Comparison of ENCODE assay signal across 20 mouse cellular contexts in genomic region chr6:54179056-54179873, GRCm38 (mm10).
DNase-seq lines count a peak whose midpoint lies in the region; ATAC-seq and TF ChIP-seq lines count a peak whose summit lies in the region.
"Had no signal": no experiment of that assay in that cellular context is flagged by ENCODE, and none has a peak within 500 bp of the region (broad histone marks: within the 10 kb centered on the region; RNA-seq: fewer than 3 reads in every experiment).

No protein-coding gene starts in this region.

- H3K4me3 ChIP-seq in lung, embryonic 16.5 days (ENCODE audit: low read length) = no peak overlapping the region
- H3K4me3 ChIP-seq in lung, postnatal 0 days (ENCODE audit: low read depth, low read length) = no peak overlapping the region
- H3K4me3 ChIP-seq in liver, embryonic 13.5 days (replicated peaks) = no peak overlapping the region
- H3K4me3 ChIP-seq in stomach, embryonic 16.5 days (replicated peaks; ENCODE audit: low read length) = no peak overlapping the region
- H3K4me3 ChIP-seq: neural tube, embryonic 12.5 days had no signal

- peak; percentile 20; the same call in 1 of the 2 replicates for ATAC-seq in lung, embryonic 16.5 days (ENCODE audit: low read depth)
- ATAC-seq in lung, postnatal 0 days = no peak; the same call in 1 of the 2 replicates
- peak; percentile 7; the same call in 1 of the 2 replicates for ATAC-seq in granulocyte monocyte progenitor cell, adult 5-6 weeks (replicated peaks; ENCODE audit: poor library complexity, severe bottlenecking)
- ATAC-seq in liver, embryonic 13.5 days (ENCODE audit: low read depth) = peak; percentile 79
- ATAC-seq in stomach, embryonic 16.5 days (ENCODE audit: insufficient read depth, low FRiP score) = peak; percentile 88
- no peak for ATAC-seq in megakaryocyte-erythroid progenitor cell, adult 5-6 weeks (replicated peaks; ENCODE audit: low FRiP score, low TSS enrichment, poor library complexity, severe bottlenecking)
- ATAC-seq: activated CD4-positive, CD25-positive, alpha-beta regulatory T cell, adult 4 months; Patski had no signal

- no peak overlapping the region for H3K4me2 ChIP-seq in lung, embryonic 16.5 days (ENCODE audit: low read depth, low read length)
- H3K4me2 ChIP-seq in lung, postnatal 0 days (replicated peaks; ENCODE audit: low read depth, low read length) = no peak overlapping the region
- no peak overlapping the region for H3K4me2 ChIP-seq in liver, embryonic 13.5 days
- H3K4me2 ChIP-seq in stomach, embryonic 16.5 days (ENCODE audit: low read depth, low read length) = no peak overlapping the region
- H3K4me2 ChIP-seq: heart, embryonic 11.5 days; hindbrain, embryonic 14.5 days; neural tube, embryonic 12.5 days had no signal

- no peaks in the 10 kb centered on the region for H3K9me3 ChIP-seq in lung, embryonic 16.5 days (ENCODE audit: control insufficient read depth, low read length)
- H3K9me3 ChIP-seq in lung, postnatal 0 days (ENCODE audit: low read length) = no peaks in the 10 kb centered on the region
- H3K9me3 ChIP-seq in liver, embryonic 13.5 days (replicated peaks) = no peaks in the 10 kb centered on the region
- H3K9me3 ChIP-seq in stomach, embryonic 16.5 days (replicated peaks; ENCODE audit: control insufficient read depth, low read length) = no peaks in the 10 kb centered on the region
- H3K9me3 ChIP-seq: neural tube, embryonic 12.5 days had no signal

- no peak for TF ChIP-seq CTCF in lung, postnatal 0 days (IDR thresholded peaks at IDR 0.05)

- no peak for TF ChIP-seq EP300 in lung, postnatal 0 days (IDR thresholded peaks at IDR 0.05)

- H3K27ac ChIP-seq in lung, embryonic 16.5 days (ENCODE audit: low read length) = no peak overlapping the region
- no peak overlapping the region for H3K27ac ChIP-seq in lung, postnatal 0 days (ENCODE audit: low read length)
- no peak overlapping the region for H3K27ac ChIP-seq in liver, embryonic 13.5 days
- H3K27ac ChIP-seq in stomach, embryonic 16.5 days (ENCODE audit: low read length) = peak overlapping the region; percentile 64
- H3K27ac ChIP-seq: hindbrain, embryonic 14.5 days; neural tube, embryonic 12.5 days had no signal

- H3K36me3 ChIP-seq in lung, embryonic 16.5 days (ENCODE audit: control insufficient read depth, insufficient read depth, low read length) = no peaks in the 10 kb centered on the region
- H3K36me3 ChIP-seq in lung, postnatal 0 days (ENCODE audit: insufficient read depth, low read length) = no peaks in the 10 kb centered on the region
- H3K36me3 ChIP-seq in liver, embryonic 13.5 days = no peaks in the 10 kb centered on the region
- no peaks in the 10 kb centered on the region for H3K36me3 ChIP-seq in stomach, embryonic 16.5 days (ENCODE audit: control insufficient read depth, insufficient read depth, low read length)
- H3K36me3 ChIP-seq: neural tube, embryonic 12.5 days had no signal

- DNase-seq in lung, postnatal 0 days (ENCODE audit: low spot score) = no peak
- no peak for DNase-seq in liver, embryonic 13.5 days
- DNase-seq in urinary bladder, adult 2 months (ENCODE audit: low spot score) = no peak
- DNase-seq: adrenal gland, postnatal 25 days; cerebellum, adult 9-10 months; heart, postnatal 14 days; kidney, adult 8-10 months; kidney, postnatal 25 days; layer of hippocampus, adult 9-11 months; right cerebral cortex, postnatal 25 days; thymus, adult 18-20 months had no signal

- H3K9ac ChIP-seq in lung, embryonic 16.5 days (ENCODE audit: low read length) = no peak overlapping the region
- H3K9ac ChIP-seq in lung, postnatal 0 days (replicated peaks; ENCODE audit: low read depth) = no peak overlapping the region
- no peak overlapping the region for H3K9ac ChIP-seq in liver, embryonic 13.5 days
- H3K9ac ChIP-seq in stomach, embryonic 16.5 days (ENCODE audit: low read length) = no peak overlapping the region
- H3K9ac ChIP-seq: hindbrain, embryonic 14.5 days; neural tube, embryonic 12.5 days had no signal

- WGBS in lung, embryonic 16.5 days = 76% methylated on average over 1 of the region's 1 CpGs
- WGBS in lung, postnatal 0 days = 82% methylated on average over 1 of the region's 1 CpGs
- WGBS in liver, embryonic 13.5 days (ENCODE audit: insufficient replicate concordance) = 50% methylated on average over 1 of the region's 1 CpGs
- 50% methylated on average over 1 of the region's 1 CpGs for WGBS in stomach, embryonic 16.5 days

- H3K4me1 ChIP-seq in lung, embryonic 16.5 days (replicated peaks; ENCODE audit: control insufficient read depth, insufficient read depth, low read length) = no peaks in the 10 kb centered on the region
- no peaks in the 10 kb centered on the region for H3K4me1 ChIP-seq in lung, postnatal 0 days (ENCODE audit: insufficient read depth, low read depth, low read length)
- peaks cover 10% of the 10 kb centered on the region for H3K4me1 ChIP-seq in liver, embryonic 13.5 days (replicated peaks)
- H3K4me1 ChIP-seq in stomach, embryonic 16.5 days (ENCODE audit: control insufficient read depth, insufficient read depth, low read length) = no peaks in the 10 kb centered on the region

- H3K27me3 ChIP-seq in lung, embryonic 16.5 days (ENCODE audit: control insufficient read depth, insufficient read depth, low read depth, low read length) = no peaks in the 10 kb centered on the region
- H3K27me3 ChIP-seq in lung, postnatal 0 days (replicated peaks; ENCODE audit: insufficient read depth, low read length) = no peaks in the 10 kb centered on the region
- no peaks in the 10 kb centered on the region for H3K27me3 ChIP-seq in liver, embryonic 13.5 days
- no peaks in the 10 kb centered on the region for H3K27me3 ChIP-seq in stomach, embryonic 16.5 days (ENCODE audit: control insufficient read depth, insufficient read depth, low read length)
- H3K27me3 ChIP-seq: Patski had no signal

Comparison
In these comparisons a context has a peak if more than half of its experiments do, and no peak if none do; other contexts are left out.
1. ATAC-seq: peak in lung, embryonic 16.5 days (single experiment), granulocyte monocyte progenitor cell, adult 5-6 weeks (single experiment), liver, embryonic 13.5 days (single experiment) and stomach, embryonic 16.5 days (single experiment); none in lung, postnatal 0 days (single experiment) and megakaryocyte-erythroid progenitor cell, adult 5-6 weeks (single experiment).